Mouse (Mus musculus): ENCODE measurements at regions not wholly inside any gene's neighbourhood (a gene's known extent, or its start where the extent isn't known, plus 50 kb on each side); places are given as distances from the start of the nearest gene placed in this dataset.
A peak's percentile ranks its signal among the peaks of the same experiment; 100 is the strongest.

GRCm38 (mm10) chr4:29604322-29604721 is 791.4 kb downstream of the Epha7 start:
- DNase-seq (ENCODE audit: low read depth, low spot score), result no peak
- Histone ChIP-seq H3K9ac (ENCODE audit: control insufficient read depth, low read depth, low read length, poor library complexity, severe bottlenecking) (no peak overlapping the region), H3K4me1 (ENCODE audit: control insufficient read depth in 1 of 2, insufficient read depth in 2 of 2, low read length in 2 of 2) (no peaks in the 10 kb centered on the region), H3K79me2 (ENCODE audit: control insufficient read depth, insufficient read depth, low read length, poor library complexity) (no peaks in the 10 kb centered on the region), H3K27me3 (ENCODE audit: control insufficient read depth in 1 of 2, insufficient read depth in 2 of 2, low read length in 2 of 2) (no peaks in the 10 kb centered on the region), H3K4me3 (ENCODE audit: control insufficient read depth in 1 of 2, insufficient read depth in 1 of 2, low read depth in 2 of 2, low read length in 2 of 2) (no peak overlapping the region), H3K9me3 (replicated peaks; ENCODE audit: insufficient read depth, low read length) (no peaks in the 10 kb centered on the region), H3K27ac (ENCODE audit: control insufficient read depth, low read depth, low read length) (no peak overlapping the region), H3K36me3 (ENCODE audit: control insufficient read depth in 1 of 2, insufficient read depth in 2 of 2, low read length in 2 of 2) (no peaks in the 10 kb centered on the region)
- TF ChIP-seq CHD2 (IDR thresholded peaks at IDR 0.05; ENCODE audit: low read length) (no peak), MXI1 (IDR thresholded peaks at IDR 0.05; ENCODE audit: low read depth, low read length) (no peak), CTCF (IDR thresholded peaks at IDR 0.05 in 2 of 3, conservative IDR thresholded peaks at IDR 0.05 in 1 of 3; ENCODE audit: control insufficient read depth in 1 of 3, insufficient read depth in 1 of 3, low read depth in 2 of 3, low read length in 3 of 3, poor library complexity in 1 of 3, severe bottlenecking in 1 of 3) (no peak), MYC (IDR thresholded peaks at IDR 0.05; ENCODE audit: low read depth, low read length) (no peak), JUND (IDR thresholded peaks at IDR 0.05; ENCODE audit: low read depth, low read length) (no peak), SMC3 (IDR thresholded peaks at IDR 0.05; ENCODE audit: low read depth, low read length) (no peak), NRF1 (IDR thresholded peaks at IDR 0.05; ENCODE audit: insufficient read depth, low read depth, low read length, poor library complexity, severe bottlenecking) (no peak), MYB (IDR thresholded peaks at IDR 0.05; ENCODE audit: low read depth, low read length) (no peak), RAD21 (IDR thresholded peaks at IDR 0.05; ENCODE audit: low read depth, low read length) (no peak), USF2 (IDR thresholded peaks at IDR 0.05; ENCODE audit: borderline replicate concordance in 1 of 2, insufficient read depth in 1 of 2, low read depth in 1 of 2, low read length in 2 of 2) (no peak)

GRCm38 (mm10) chr4:29617910-29618309 is 805.0 kb downstream of the Epha7 start:
- peak; percentile 11 for DNase-seq (ENCODE audit: low read depth, low spot score)
- H3K27ac ChIP-seq (ENCODE audit: control insufficient read depth, low read depth, low read length), result no peak overlapping the region
- H3K27me3 ChIP-seq (ENCODE audit: control insufficient read depth in 1 of 2, insufficient read depth in 2 of 2, low read length in 2 of 2), result no peaks in the 10 kb centered on the region
- no peaks in the 10 kb centered on the region for H3K9me3 ChIP-seq (replicated peaks; ENCODE audit: insufficient read depth, low read length)
- H3K36me3 ChIP-seq (ENCODE audit: control insufficient read depth in 1 of 2, insufficient read depth in 2 of 2, low read length in 2 of 2), result no peaks in the 10 kb centered on the region
- H3K4me1 ChIP-seq (ENCODE audit: control insufficient read depth in 1 of 2, insufficient read depth in 2 of 2, low read length in 2 of 2), result no peaks in the 10 kb centered on the region
- H3K4me3 ChIP-seq (ENCODE audit: control insufficient read depth in 1 of 2, insufficient read depth in 1 of 2, low read depth in 2 of 2, low read length in 2 of 2), result no peak overlapping the region
- TF ChIP-seq RCOR1 (IDR thresholded peaks at IDR 0.05; ENCODE audit: low read depth, low read length) (0 out of 2 replicates have a peak, but pooled peaks have one; percentile 11), MAX (IDR thresholded peaks at IDR 0.05; ENCODE audit: low read length) (no peak), TBP (IDR thresholded peaks at IDR 0.05; ENCODE audit: low read depth, low read length) (no peak), GATA1 (IDR thresholded peaks at IDR 0.05; ENCODE audit: low read depth, low read length) (0 out of 2 replicates have a peak, but pooled peaks have one; percentile 14), SIN3A (IDR thresholded peaks at IDR 0.05; ENCODE audit: low read length) (no peak), TCF12 (IDR thresholded peaks at IDR 0.05; ENCODE audit: low read depth, low read length) (peak; percentile 61; the same call in 1 of the 2 replicates), EP300 (IDR thresholded peaks at IDR 0.05; ENCODE audit: low read depth in 1 of 2, low read length in 2 of 2) (peak in 1 of 2 experiments; percentile 51; a peak in 2 of 4 replicates), MAFK (IDR thresholded peaks at IDR 0.05; ENCODE audit: borderline replicate concordance, low read depth, low read length) (no peak)
- H3K9ac ChIP-seq (ENCODE audit: control insufficient read depth, low read depth, low read length, poor library complexity, severe bottlenecking), result no peak overlapping the region
- no peaks in the 10 kb centered on the region for H3K79me2 ChIP-seq (ENCODE audit: control insufficient read depth, insufficient read depth, low read length, poor library complexity)
